Mouse (Mus musculus) gastrocnemius, postnatal 25 days (tissue): ENCODE measurements around the gene Ext2. TPM values are rescaled to one million over a fixed set of nuclear protein-coding genes. Genes with fewer than 3 reads are reported as not detected.

Source experiments
- DNase-seq: peaks from one replicate; pipeline ENCODE4 v3.0.0; 2022
- total RNA-seq, 2 experiments: library from RNA; stranded (reverse); gene quantifications; 1 replicate in 1 of 2; 2 replicates in 1 of 2; pipeline ENCODE4 v1.2.3; 2021

Gene Ext2
- total RNA-seq, 2 experiments from 2014 or later = 30.7 to 34.6 TPM

DNA sequence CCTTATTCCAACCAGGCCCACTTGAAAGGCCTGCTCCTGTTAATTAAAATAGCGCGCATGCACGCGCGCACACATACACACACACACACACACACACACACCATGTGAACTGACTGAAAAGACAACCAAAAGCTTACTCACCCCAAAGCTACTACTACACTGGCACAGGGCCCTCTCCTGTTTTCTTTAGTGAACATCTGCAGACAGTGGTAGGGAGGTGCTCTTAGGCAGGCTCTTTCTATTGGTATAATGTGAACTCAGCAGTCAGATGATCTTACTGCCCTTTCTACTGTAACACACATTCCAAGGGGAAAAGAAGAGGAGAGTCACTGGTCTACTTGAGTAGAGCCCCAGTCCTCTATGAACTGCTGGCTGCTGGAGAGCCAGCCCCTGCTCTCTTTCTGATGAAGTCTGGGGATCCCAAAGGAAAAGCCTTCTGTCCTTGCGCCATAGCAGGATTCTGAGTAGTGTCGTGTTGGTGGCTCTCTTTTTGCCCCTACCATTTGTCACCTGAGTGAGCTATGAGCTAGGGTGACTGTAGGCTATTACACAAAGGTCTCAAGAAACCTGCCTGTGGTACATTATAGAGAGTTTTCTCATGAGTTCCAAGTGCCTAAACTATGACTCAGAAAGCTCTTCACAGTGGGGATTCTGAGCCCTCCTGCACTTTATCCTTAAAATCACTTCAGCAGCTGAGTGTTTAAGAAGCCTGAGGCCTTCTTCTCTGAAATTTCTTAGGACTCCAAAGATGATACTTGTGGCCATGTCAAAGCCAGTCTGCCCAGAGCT, 45.9 kb downstream of the Ext2 start:
- DNase-seq = no peak

DNA sequence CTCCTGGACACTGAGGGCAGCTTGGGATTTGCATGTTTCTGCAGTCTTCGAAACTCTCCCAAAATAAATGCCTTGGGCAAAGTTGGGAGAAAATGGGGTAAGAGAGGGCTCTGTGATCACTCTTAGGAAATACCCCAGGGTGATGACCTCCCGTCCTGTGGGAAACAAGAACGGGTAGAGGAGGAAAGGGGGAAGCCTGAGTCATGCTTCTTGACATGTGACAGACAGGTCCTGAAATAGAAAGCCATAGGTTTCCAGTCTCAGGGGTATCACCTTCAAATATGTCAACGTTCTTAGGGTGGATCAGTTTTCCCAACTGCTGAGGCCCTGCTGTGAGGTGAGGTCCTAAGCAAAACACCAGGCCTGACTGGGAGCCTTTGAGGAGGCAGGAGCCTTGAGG, 46.9 kb downstream of the Ext2 start:
- DNase-seq = no peak

DNA sequence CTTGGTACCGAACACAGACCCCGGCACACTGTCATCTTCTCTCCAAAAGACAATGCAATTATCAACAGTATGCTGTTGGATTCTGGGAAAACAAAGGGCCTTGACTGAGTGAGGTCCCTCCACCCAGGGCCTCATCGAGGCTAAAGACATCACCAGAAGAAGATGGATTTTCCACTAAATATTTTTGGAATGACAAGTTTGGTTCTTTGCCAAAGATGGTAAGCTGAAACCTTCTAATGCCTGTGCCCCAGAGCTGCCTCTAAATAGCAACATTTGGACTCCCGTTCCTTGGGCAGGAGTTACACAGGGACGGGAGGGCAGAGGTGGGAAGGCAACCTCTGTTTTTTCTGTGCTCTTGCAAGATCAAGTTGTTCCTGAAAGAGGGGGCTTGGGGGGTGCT, 47.4 kb downstream of the Ext2 start:
- DNase-seq = no peak

DNA sequence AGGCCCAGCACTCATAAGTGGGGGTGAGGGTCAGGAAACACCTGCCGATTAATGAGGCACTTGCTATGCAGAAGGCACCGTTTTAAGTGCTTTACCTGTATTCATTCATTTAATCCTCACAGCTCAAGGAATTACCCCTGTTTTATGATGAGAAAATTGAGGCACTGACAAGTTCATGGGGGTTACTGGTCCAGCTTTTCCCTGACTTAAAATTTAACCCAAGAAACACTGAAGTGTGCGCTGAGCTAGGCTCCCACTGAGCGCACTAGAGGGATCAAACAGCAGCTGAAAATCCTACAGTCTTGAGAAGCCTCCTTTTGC, 49.6 kb downstream of the Ext2 start:
- DNase-seq = no peak

GRCm38 (mm10) chr2:93772054-93772764, 50.2 kb downstream of the Ext2 start:
- no peak for DNase-seq

DNA sequence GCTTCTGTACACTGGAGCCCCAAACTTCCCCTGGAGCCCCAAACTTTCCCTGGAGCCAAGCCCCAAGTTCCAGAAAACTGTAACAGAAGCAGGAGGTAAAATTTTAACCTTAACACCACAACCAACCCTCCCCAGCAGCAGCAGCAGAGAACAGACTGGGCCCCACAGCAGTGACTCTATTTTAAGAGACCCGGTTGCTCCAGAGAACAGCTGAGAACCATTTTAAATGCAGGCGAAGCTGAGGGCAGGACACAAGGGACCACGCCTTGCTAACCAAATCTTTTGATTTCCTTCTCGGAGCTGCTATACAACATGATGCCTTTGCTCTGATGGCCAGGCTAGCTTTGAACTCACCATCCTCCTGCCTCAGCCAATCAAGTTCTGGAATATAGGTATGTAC, 51.5 kb downstream of the Ext2 start:
- no peak for DNase-seq

- DNase-seq = no peak
Measured at GRCm38 (mm10) chr2:93769875-93770274, 52.5 kb downstream of the Ext2 start.

- DNase-seq = no peak
Measured at GRCm38 (mm10) chr2:93765721-93766120, 56.6 kb downstream of the Ext2 start.

GRCm38 (mm10) chr2:93764211-93764610, 58.2 kb downstream of the Ext2 start:
- no peak for DNase-seq

DNA sequence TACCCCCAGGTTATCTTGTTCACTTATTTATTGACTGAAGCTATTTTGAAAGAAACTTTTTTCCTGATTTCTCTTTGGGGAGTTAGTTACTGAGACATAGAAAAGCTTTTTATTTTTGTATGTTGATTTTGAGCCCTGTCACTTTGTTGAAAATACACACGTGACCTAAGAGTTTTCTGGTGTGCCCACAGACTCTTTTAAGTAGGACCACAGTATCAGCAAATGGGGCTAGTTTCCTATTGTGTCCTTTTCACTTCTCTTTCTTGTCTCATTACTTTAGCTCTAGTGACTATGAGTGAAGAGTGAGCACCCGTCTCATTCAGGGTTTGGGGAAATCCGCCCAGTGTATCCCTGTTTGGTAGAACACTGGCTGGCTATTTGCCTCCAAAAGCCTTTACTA, 62.0 kb downstream of the Ext2 start:
- no peak for DNase-seq

DNA sequence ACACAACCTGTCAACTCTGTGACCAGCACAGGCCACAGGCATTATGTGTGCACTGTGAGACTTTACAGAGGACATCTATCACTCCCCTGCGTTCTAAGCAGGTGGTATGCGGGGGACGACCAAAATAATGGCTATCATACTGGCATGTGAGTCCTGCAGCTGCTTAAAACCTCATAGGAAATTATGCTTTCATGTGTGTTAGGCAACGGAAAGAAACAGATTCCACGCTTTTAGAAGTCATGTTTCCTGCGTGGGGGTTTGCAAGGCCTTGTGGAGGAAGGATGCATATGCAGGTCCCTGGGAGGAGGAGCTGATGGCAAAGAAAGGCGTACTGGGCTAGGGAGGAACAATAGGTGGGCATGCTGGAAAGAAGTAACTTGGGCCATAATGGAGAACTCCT, 63.2 kb downstream of the Ext2 start:
- DNase-seq = no peak

- no peak for DNase-seq
Measured at GRCm38 (mm10) chr2:93758298-93758697, 64.1 kb downstream of the Ext2 start.

DNA sequence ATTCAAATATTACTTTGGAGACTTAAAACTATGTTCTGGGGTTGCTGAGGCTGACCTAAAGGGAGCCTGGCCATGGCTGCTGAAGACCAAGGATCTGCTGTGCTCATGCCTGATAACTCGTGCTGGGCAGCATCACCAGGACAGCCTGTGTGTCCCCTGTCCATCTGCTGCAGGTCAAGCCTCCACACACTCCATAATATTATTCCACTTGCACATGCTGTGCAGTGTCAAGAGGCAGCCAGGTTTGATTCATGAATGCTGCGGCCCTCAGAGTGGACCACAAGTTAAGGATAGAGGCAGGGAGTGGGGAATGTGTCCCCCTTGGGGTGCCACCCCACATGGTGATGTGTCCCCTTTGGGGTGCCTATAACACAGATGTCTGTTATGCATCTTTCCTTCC, 68.0 kb downstream of the Ext2 start:
- DNase-seq = no peak

GRCm38 (mm10) chr2:93753147-93753758, 69.1 kb downstream of the Ext2 start:
- no peak for DNase-seq

- no peak for DNase-seq
Measured at GRCm38 (mm10) chr2:93749709-93750108, 72.7 kb downstream of the Ext2 start.

- no peak for DNase-seq
Measured at GRCm38 (mm10) chr2:93747538-93748126, 74.7 kb downstream of the Ext2 start.

DNA sequence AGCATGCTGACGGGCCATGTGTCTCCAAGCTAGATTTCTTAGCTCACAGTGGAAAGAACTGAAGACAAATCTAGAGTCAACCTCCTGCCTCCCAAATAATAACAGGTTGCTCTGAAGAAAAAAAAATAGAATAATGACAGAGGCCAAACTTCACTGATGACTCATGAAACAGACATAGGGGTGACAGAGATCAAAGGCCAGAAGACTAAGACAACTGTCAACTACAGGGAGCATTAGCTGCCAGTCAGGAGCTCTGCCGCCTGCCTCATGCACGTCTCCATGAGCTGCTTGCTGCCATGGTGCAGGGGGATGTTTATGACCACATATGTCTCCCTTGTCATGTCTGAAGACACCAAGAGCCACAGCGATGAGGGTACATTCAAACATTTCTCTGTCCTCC, 75.7 kb downstream of the Ext2 start:
- DNase-seq = no peak

- DNase-seq = no peak
Measured at GRCm38 (mm10) chr2:93746162-93746561, 76.2 kb downstream of the Ext2 start.

- DNase-seq = peak; percentile 50
Measured at GRCm38 (mm10) chr2:93745741-93746140, 76.6 kb downstream of the Ext2 start.

DNA sequence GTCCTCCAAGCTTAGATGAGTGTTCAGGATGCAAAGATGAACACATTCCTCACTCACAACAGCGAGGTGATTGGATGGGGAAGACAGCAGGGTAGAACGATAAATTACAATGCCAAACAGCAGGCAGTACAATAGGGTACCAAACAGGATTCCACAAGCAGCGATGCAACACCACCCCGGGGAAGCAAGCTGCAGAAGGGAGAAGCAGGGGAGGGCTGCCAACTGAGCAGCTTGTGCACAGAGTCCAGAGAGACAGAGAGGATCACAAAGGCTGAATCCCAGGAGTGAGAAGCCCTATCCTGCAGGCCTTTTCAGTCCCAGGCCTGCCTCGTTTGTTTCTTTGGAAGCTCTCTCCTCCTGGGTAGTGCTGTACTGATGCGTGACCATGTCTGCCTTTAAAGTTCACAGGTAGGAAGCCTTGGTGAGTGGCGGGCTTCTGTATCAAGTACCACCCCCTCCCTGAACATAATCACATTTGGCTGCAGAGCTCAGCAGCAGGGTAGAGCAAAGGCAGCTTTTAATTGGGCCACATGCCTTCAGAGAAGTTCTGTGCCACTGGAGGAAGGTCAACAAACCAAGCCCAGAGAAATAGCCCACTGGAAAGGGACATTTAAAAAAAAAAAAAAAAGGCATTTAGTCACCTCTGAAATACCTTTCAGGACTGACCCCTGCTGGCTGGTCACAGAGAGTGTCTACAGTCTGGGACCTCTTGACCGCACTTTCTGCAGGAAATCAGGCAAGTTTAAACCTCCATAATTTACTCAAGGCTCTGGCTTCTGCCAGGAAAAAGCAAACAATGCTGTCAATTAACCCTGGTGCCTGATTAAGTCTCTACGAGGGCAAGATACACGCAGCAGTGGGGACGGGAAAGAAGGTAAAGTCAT, 77.8 kb downstream of the Ext2 start:
- no peak for DNase-seq

DNA sequence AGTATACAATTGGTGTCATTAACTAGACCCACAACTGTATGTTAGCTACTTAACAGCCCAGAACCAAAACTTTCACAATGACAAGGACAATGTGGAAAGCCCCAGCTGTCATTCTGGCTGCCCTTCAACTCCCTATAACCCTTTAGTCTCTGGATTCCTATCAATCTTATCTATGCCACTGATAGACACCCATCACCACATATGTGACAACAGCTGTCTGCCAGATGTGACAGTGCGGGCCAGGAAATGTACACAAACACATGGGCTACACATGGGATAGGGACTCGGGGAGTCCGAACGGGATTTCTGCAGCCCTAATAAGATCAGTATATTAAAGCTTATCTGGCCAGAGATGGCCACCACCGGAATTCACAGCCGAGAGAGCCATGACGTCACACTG, 80.7 kb downstream of the Ext2 start:
- no peak for DNase-seq

- no peak for DNase-seq
Measured at GRCm38 (mm10) chr2:93739044-93739569, 83.3 kb downstream of the Ext2 start.
